Mouse (Mus musculus) mature B cell (primary cell): ENCODE measurements around the gene Mx1.

Experiments
- in situ Hi-C: fragments of 300-500 bp; cut with MboI; formaldehyde crosslinking; loops from 2 replicates; pipeline ENCODE4 v1.14.3; 2019

Mx1 gene

GRCm38 (mm10) chr16:97462481-97463181, at the start of gene Mx1:
Gene Mx1 (minus strand): TSS chr16:97462907.
- in situ Hi-C loops, result no loop called here

- in situ Hi-C loops, result no loop called here
Observed at GRCm38 (mm10) chr16:97512347-97512751, 49.6 kb upstream of the Mx1 start.

- in situ Hi-C loops, result no loop called here
Observed at GRCm38 (mm10) chr16:97511495-97511894, 48.8 kb upstream of the Mx1 start.

GRCm38 (mm10) chr16:97510849-97511248, 48.1 kb upstream of the Mx1 start:
- in situ Hi-C loops, result no loop called here

- in situ Hi-C loops, result no loop called here
Observed at GRCm38 (mm10) chr16:97507783-97508182, 45.1 kb upstream of the Mx1 start.

- in situ Hi-C loops, result no loop called here
Observed at GRCm38 (mm10) chr16:97504793-97505192, 42.1 kb upstream of the Mx1 start.

- in situ Hi-C loops, result no loop called here
Observed at GRCm38 (mm10) chr16:97503849-97504248, 41.1 kb upstream of the Mx1 start.

GRCm38 (mm10) chr16:97500901-97501300, 38.2 kb upstream of the Mx1 start:
- in situ Hi-C loops, result no loop called here

- in situ Hi-C loops, result no loop called here
Observed at GRCm38 (mm10) chr16:97499450-97499849, 36.7 kb upstream of the Mx1 start.

- in situ Hi-C loops, result no loop called here
Observed at GRCm38 (mm10) chr16:97498139-97498538, 35.4 kb upstream of the Mx1 start.

GRCm38 (mm10) chr16:97497682-97498081, 35.0 kb upstream of the Mx1 start:
- in situ Hi-C loops, result no loop called here

- in situ Hi-C loops, result no loop called here
Observed at GRCm38 (mm10) chr16:97496026-97496425, 33.3 kb upstream of the Mx1 start.

GRCm38 (mm10) chr16:97492369-97492768, 29.7 kb upstream of the Mx1 start:
- in situ Hi-C loops, result no loop called here

GRCm38 (mm10) chr16:97478655-97479054, 15.9 kb upstream of the Mx1 start:
- in situ Hi-C loops, result no loop called here

GRCm38 (mm10) chr16:97476524-97476923, 13.8 kb upstream of the Mx1 start:
- in situ Hi-C loops, result no loop called here

- in situ Hi-C loops, result no loop called here
Observed at GRCm38 (mm10) chr16:97475581-97475980, 12.9 kb upstream of the Mx1 start.

- in situ Hi-C loops, result no loop called here
Observed at GRCm38 (mm10) chr16:97474671-97475070, 12.0 kb upstream of the Mx1 start.

- in situ Hi-C loops, result no loop called here
Observed at GRCm38 (mm10) chr16:97467993-97468791, 5.5 kb upstream of the Mx1 start.

- in situ Hi-C loops, result no loop called here
Observed at GRCm38 (mm10) chr16:97467472-97467871, 4.8 kb upstream of the Mx1 start.

GRCm38 (mm10) chr16:97466182-97466957, 3.7 kb upstream of the Mx1 start:
- in situ Hi-C loops, result no loop called here

- in situ Hi-C loops, result no loop called here
Observed at GRCm38 (mm10) chr16:97461271-97461670, 1.4 kb downstream of the Mx1 start.

- in situ Hi-C loops, result no loop called here
Observed at GRCm38 (mm10) chr16:97459831-97460230, 2.9 kb downstream of the Mx1 start.

GRCm38 (mm10) chr16:97447386-97447785, 15.3 kb downstream of the Mx1 start:
- in situ Hi-C loops, result no loop called here
